Comparison of ENCODE assay signal across 8 mouse cellular contexts in the genomic region with DNA sequence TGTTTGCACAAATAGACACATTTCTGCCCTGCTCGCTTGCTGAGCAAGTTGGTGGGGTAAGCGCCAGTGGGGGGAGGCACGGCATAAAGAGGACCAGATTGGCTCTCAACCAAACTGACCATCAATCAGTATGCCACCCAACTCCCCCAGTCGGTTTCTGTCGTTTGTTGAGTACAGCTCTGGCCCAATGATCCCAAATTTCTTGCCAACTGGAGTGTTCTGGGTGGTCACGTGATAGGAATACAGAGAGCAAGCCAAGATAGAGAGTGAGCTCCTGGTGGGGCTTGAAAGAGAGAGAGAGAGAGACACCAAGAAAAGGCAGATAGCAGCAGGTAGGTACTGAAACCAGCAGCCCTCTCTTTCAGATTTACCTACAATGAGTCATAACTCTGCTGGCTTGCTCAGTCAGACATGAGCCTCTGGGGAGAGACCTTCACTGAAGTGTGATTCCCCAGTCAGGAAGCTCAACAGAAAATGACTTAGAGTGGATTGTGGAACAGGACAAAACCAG. TPM values are rescaled to one million over a fixed set of nuclear protein-coding genes. Genes with fewer than 3 reads are reported as not detected.
DNase-seq lines count a peak whose midpoint lies in the region; ATAC-seq and TF ChIP-seq lines count a peak whose summit lies in the region.

No protein-coding gene starts in this region.

- no peak overlapping the region for H3K4me3 ChIP-seq in liver, embryonic 14.5 days (ENCODE audit: insufficient read depth in 1 of 2, low read depth in 2 of 2, low read length in 2 of 2)
- H3K4me3 ChIP-seq in liver, embryonic 11.5 days (ENCODE audit: low read depth, low read length): no peak overlapping the region

- peak overlapping the region; percentile 31 for H3K4me2 ChIP-seq in liver, embryonic 14.5 days (ENCODE audit: low read depth)
- no peak overlapping the region for H3K4me2 ChIP-seq in liver, embryonic 11.5 days

- 71% methylated on average over 6 of the region's 6 CpGs for WGBS in liver, embryonic 14.5 days (ENCODE audit: insufficient replicate concordance)
- 71% methylated on average over 6 of the region's 6 CpGs for WGBS in liver, embryonic 11.5 days

- no peaks in the 10 kb centered on the region for H3K36me3 ChIP-seq in liver, embryonic 14.5 days (replicated peaks; ENCODE audit: control insufficient read depth, insufficient read depth, low read depth)
- H3K36me3 ChIP-seq in liver, embryonic 11.5 days (ENCODE audit: control insufficient read depth, insufficient read depth, low read length): no peaks in the 10 kb centered on the region

- H3K27me3 ChIP-seq in liver, embryonic 14.5 days (ENCODE audit: control insufficient read depth, insufficient read depth, low read length): no peaks in the 10 kb centered on the region
- H3K27me3 ChIP-seq in liver, embryonic 11.5 days (replicated peaks; ENCODE audit: control insufficient read depth, insufficient read depth, low read length): no peaks in the 10 kb centered on the region

- H3K9ac ChIP-seq in liver, embryonic 14.5 days (replicated peaks): no peak overlapping the region
- H3K9ac ChIP-seq in liver, embryonic 11.5 days (ENCODE audit: low read depth, low read length): no peak overlapping the region

- no peak for TF ChIP-seq EP300 in liver, embryonic 14.5 days (IDR thresholded peaks at IDR 0.05; ENCODE audit: low read depth)

- peak; percentile 45 for DNase-seq in adrenal gland, postnatal 14 days
- no peak for DNase-seq in adrenal gland, postnatal 25 days
- no peak for DNase-seq in liver, embryonic 14.5 days (ENCODE audit: low read depth in 3 of 3, low spot score in 3 of 3)
- DNase-seq in liver, embryonic 11.5 days (ENCODE audit: low spot score): no peak
- peak; percentile 24 for DNase-seq in cerebellum, adult 8-10 months
- peak; percentile 41 for DNase-seq in lung, postnatal 14 days
- no peak for DNase-seq in urinary bladder, postnatal 25 days (ENCODE audit: low spot score)

- H3K4me1 ChIP-seq in liver, embryonic 14.5 days (replicated peaks; ENCODE audit: control insufficient read depth in 2 of 2, insufficient read depth in 2 of 2, low read length in 1 of 2): peaks cover 30 to 44% of the 10 kb centered on the region in 2 experiments
- peaks cover 30% of the 10 kb centered on the region for H3K4me1 ChIP-seq in liver, embryonic 11.5 days (replicated peaks; ENCODE audit: control insufficient read depth, insufficient read depth, low read length)

- no peak for ATAC-seq in liver, embryonic 14.5 days (ENCODE audit: insufficient read depth)
- no peak for ATAC-seq in liver, embryonic 11.5 days (replicated peaks; ENCODE audit: low FRiP score)
- ATAC-seq in granulocyte monocyte progenitor cell, adult 5-6 weeks (replicated peaks; ENCODE audit: poor library complexity, severe bottlenecking): no peak

- no peaks in the 10 kb centered on the region for H3K9me3 ChIP-seq in liver, embryonic 14.5 days (ENCODE audit: control insufficient read depth, low read length)
- H3K9me3 ChIP-seq in liver, embryonic 11.5 days (ENCODE audit: control insufficient read depth, low read length): no peaks in the 10 kb centered on the region

- no peak for TF ChIP-seq CTCF in liver, embryonic 14.5 days (IDR thresholded peaks at IDR 0.05; ENCODE audit: low read depth)

- H3K27ac ChIP-seq in liver, embryonic 14.5 days: no peak overlapping the region
- no peak overlapping the region for H3K27ac ChIP-seq in liver, embryonic 11.5 days (ENCODE audit: low read depth, low read length)

RNA-seq across cellular contexts. Expression of gene Atxn1, which starts 57.6 kb away (rescaled TPM):
- total RNA-seq in adrenal gland, postnatal 14 days (2021): 32.4 and 34.6 TPM in 2 replicates
- 40.1 and 63.2 TPM in 2 replicates for total RNA-seq in adrenal gland, postnatal 25 days (2021)
- 0.81 and 1.0 TPM in 2 replicates for polyA plus RNA-seq in liver, embryonic 14.5 days (2012; rRNA removed)
- polyA plus RNA-seq in liver, embryonic 14.5 days (2014; fragmentation: Nextera tagmentation; extraction: Ambion mirVana): 1.1 and 1.2 TPM in 2 replicates
- polyA plus RNA-seq in liver, embryonic 11.5 days (2014; fragmentation: Nextera tagmentation; extraction: Ambion mirVana): 1.6 and 2.3 TPM in 2 replicates
- total RNA-seq in granulocyte monocyte progenitor cell, adult 5-6 weeks (2014; fragmentation: Nextera tagmentation): 26.9 and 35.7 TPM in 2 replicates
- total RNA-seq in granulocyte monocyte progenitor cell, adult 5-6 weeks (2017): 6.0 and 11.9 TPM in 2 replicates

Comparison
In these comparisons a context has a peak if more than half of its experiments do, and no peak if none do; other contexts are left out.
1. DNase-seq: peak in adrenal gland, postnatal 14 days (single experiment), cerebellum, adult 8-10 months (single experiment) and lung, postnatal 14 days (single experiment); none in adrenal gland, postnatal 25 days (single experiment), liver, embryonic 14.5 days (0 of 3), liver, embryonic 11.5 days (single experiment) and urinary bladder, postnatal 25 days (single experiment).